Mouse (Mus musculus) CH12.LX (cell line): Measurements from ENCODE around the gene Lman2.
A peak's percentile ranks its signal among the peaks of the same experiment; 100 is the strongest.

ENCODE experiments used
- CTCF ChIP-seq, 2 experiments: IDR thresholded peaks in 1 of 2; conservative IDR thresholded peaks in 1 of 2; 2 replicates each; pipeline ENCODE4 v1.5.1; 2011 to 2012; ENCODE audit warnings: low read depth in 2 of 2, low read length in 2 of 2, improper control_type of control experiment in 1 of 2, inconsistent platforms in 1 of 2, mild to moderate bottlenecking in 1 of 2, moderate library complexity in 1 of 2
- EP300 ChIP-seq: IDR thresholded peaks from 2 replicates; pipeline ENCODE4 v1.6.1; 2011; ENCODE audit warnings: low read length, improper control_type of control experiment
- PAX5 ChIP-seq: IDR thresholded peaks from 2 replicates; pipeline ENCODE4 v1.6.1; 2012; ENCODE audit warnings: low read length, inconsistent platforms, mixed read lengths

- TF ChIP-seq PAX5 (no peak), EP300 (0 out of 2 replicates have a peak, but pooled peaks have one; percentile 14), CTCF (conservative IDR thresholded peaks at IDR 0.05 in 1 of 2, IDR thresholded peaks at IDR 0.05 in 1 of 2; ENCODE audit: low read depth in 2 of 2, low read length in 2 of 2) (no peak)
These were observed 32.7 kb downstream of the Lman2 start, which contains the start of gene Mxd3 for GRCm38 (mm10) chr13:55329683-55330566.
